ENCODE assay signal across 27 mouse cellular contexts in the genomic region with DNA sequence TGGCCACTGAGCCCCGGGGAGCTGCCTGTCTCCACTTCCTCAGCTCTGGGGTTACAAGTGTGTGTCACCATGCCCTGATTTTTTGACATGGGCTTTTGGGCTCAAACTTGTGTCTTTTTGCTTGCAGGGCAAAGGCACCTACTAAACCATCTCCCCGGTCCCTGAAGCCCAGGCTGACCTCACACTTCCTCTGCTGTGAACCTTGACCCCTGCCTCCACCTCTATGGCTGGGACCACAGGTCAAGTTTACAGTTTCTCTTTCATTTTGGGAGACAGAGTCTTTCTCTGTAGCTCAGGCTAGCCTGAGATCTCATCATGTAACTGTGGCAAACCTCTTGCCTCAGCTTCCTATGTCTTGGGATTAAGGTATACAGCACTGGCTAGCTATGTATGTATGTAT. TPM values are rescaled to one million over a fixed set of nuclear protein-coding genes. Genes with fewer than 3 reads are reported as not detected.
DNase-seq lines count a peak whose midpoint lies in the region; ATAC-seq and TF ChIP-seq lines count a peak whose summit lies in the region.
"Had no signal": no experiment of that assay in that cellular context is flagged by ENCODE, and none has a peak within 500 bp of the region (broad histone marks: within the 10 kb centered on the region; RNA-seq: fewer than 3 reads in every experiment).

No protein-coding gene starts in this region.

- no peaks in the 10 kb centered on the region for H3K9me3 ChIP-seq in liver, embryonic 12.5 days (replicated peaks)
- H3K9me3 ChIP-seq in midbrain, embryonic 11.5 days (ENCODE audit: control insufficient read depth, low read length) = no peaks in the 10 kb centered on the region
- no peaks in the 10 kb centered on the region for H3K9me3 ChIP-seq in midbrain, embryonic 10.5 days (replicated peaks)
- H3K9me3 ChIP-seq: embryonic facial prominence, embryonic 12.5 days; embryonic facial prominence, embryonic 15.5 days; forebrain, embryonic 12.5 days; forebrain, embryonic 15.5 days; heart, embryonic 10.5 days; heart, embryonic 13.5 days had no signal

- no peak for ATAC-seq in liver, embryonic 12.5 days
- no peak for ATAC-seq in midbrain, embryonic 11.5 days (ENCODE audit: low FRiP score)
- ATAC-seq in erythroid progenitor cell, adult 5-6 weeks (replicated peaks; ENCODE audit: low FRiP score, poor library complexity, severe bottlenecking) = no peak
- ATAC-seq: activated CD4-positive, CD25-positive, alpha-beta regulatory T cell, adult 4 months; CD4-positive, CD25-positive, alpha-beta regulatory T cell, adult 4 months; forebrain, embryonic 15.5 days; hindbrain, postnatal 0 days had no signal

- peaks cover 10% of the 10 kb centered on the region for H3K4me1 ChIP-seq in liver, adult 2 months (ENCODE audit: control insufficient read depth, insufficient read depth, low read length)
- peaks cover 4% of the 10 kb centered on the region for H3K4me1 ChIP-seq in liver, embryonic 12.5 days
- no peaks in the 10 kb centered on the region for H3K4me1 ChIP-seq in midbrain, embryonic 11.5 days (ENCODE audit: control insufficient read depth, insufficient read depth, low read length)
- peaks cover 18% of the 10 kb centered on the region for H3K4me1 ChIP-seq in midbrain, embryonic 10.5 days
- H3K4me1 ChIP-seq: forebrain, embryonic 15.5 days had no signal

- H3K36me3 ChIP-seq in liver, adult 2 months (ENCODE audit: control insufficient read depth, insufficient read depth, low read length) = peaks cover 2% of the 10 kb centered on the region; the same call in 1 of the 2 replicates
- no peaks in the 10 kb centered on the region for H3K36me3 ChIP-seq in liver, embryonic 12.5 days
- H3K36me3 ChIP-seq in midbrain, embryonic 11.5 days (ENCODE audit: control insufficient read depth, insufficient read depth, low read length) = no peaks in the 10 kb centered on the region
- H3K36me3 ChIP-seq in midbrain, embryonic 10.5 days = no peaks in the 10 kb centered on the region
- H3K36me3 ChIP-seq: embryonic facial prominence, embryonic 12.5 days; embryonic facial prominence, embryonic 15.5 days; forebrain, embryonic 12.5 days; forebrain, embryonic 15.5 days; heart, embryonic 10.5 days; heart, embryonic 13.5 days had no signal

- H3K27me3 ChIP-seq in liver, adult 2 months (ENCODE audit: control insufficient read depth, insufficient read depth, low read length) = no peaks in the 10 kb centered on the region
- no peaks in the 10 kb centered on the region for H3K27me3 ChIP-seq in liver, embryonic 12.5 days (replicated peaks)
- no peaks in the 10 kb centered on the region for H3K27me3 ChIP-seq in midbrain, embryonic 11.5 days (ENCODE audit: control insufficient read depth, insufficient read depth, low read length)
- no peaks in the 10 kb centered on the region; the same call in 1 of the 2 replicates for H3K27me3 ChIP-seq in midbrain, embryonic 10.5 days (ENCODE audit: low read depth, poor library complexity, severe bottlenecking)
- H3K27me3 ChIP-seq: embryonic facial prominence, embryonic 12.5 days; embryonic facial prominence, embryonic 15.5 days; forebrain, embryonic 12.5 days; forebrain, embryonic 15.5 days; heart, embryonic 13.5 days had no signal

- TF ChIP-seq POLR2A in liver, adult 2 months (IDR thresholded peaks at IDR 0.05; ENCODE audit: extremely low read depth, insufficient read depth, low read length) = no peak

- TF ChIP-seq CTCF in liver, adult 2 months (IDR thresholded peaks at IDR 0.05; ENCODE audit: low read depth, low read length) = no peak

- no peak overlapping the region for H3K9ac ChIP-seq in liver, adult 2 months (ENCODE audit: low read depth, low read length)
- H3K9ac ChIP-seq in liver, embryonic 12.5 days = no peak overlapping the region
- H3K9ac ChIP-seq in midbrain, embryonic 11.5 days (ENCODE audit: low read length) = no peak overlapping the region
- H3K9ac ChIP-seq: embryonic facial prominence, embryonic 12.5 days; embryonic facial prominence, embryonic 15.5 days; forebrain, embryonic 12.5 days; forebrain, embryonic 15.5 days; heart, embryonic 13.5 days; hindbrain, embryonic 14.5 days had no signal

- WGBS in liver, adult 2 months = 13% methylated on average over 2 of the region's 2 CpGs
- WGBS in liver, embryonic 12.5 days (ENCODE audit: insufficient replicate concordance) = 43% methylated on average over 2 of the region's 2 CpGs
- WGBS in midbrain, embryonic 11.5 days = 72% methylated on average over 2 of the region's 2 CpGs
- 62% methylated on average over 2 of the region's 2 CpGs for WGBS in midbrain, embryonic 10.5 days

- no peak overlapping the region for H3K27ac ChIP-seq in liver, adult 2 months (replicated peaks; ENCODE audit: insufficient read depth, low read depth, low read length)
- no peak overlapping the region for H3K27ac ChIP-seq in liver, embryonic 12.5 days
- no peak overlapping the region for H3K27ac ChIP-seq in midbrain, embryonic 11.5 days (ENCODE audit: low read depth, low read length)
- H3K27ac ChIP-seq in midbrain, embryonic 10.5 days (replicated peaks) = no peak overlapping the region
- H3K27ac ChIP-seq: embryonic facial prominence, embryonic 12.5 days; forebrain, embryonic 12.5 days; forebrain, embryonic 15.5 days; heart, adult 2 months; heart, embryonic 10.5 days; heart, embryonic 13.5 days; hindbrain, embryonic 14.5 days; hindbrain, postnatal 0 days had no signal

- H3K4me2 ChIP-seq in liver, embryonic 12.5 days = no peak overlapping the region
- H3K4me2 ChIP-seq in midbrain, embryonic 11.5 days = no peak overlapping the region
- H3K4me2 ChIP-seq: embryonic facial prominence, embryonic 12.5 days; embryonic facial prominence, embryonic 15.5 days; forebrain, embryonic 12.5 days; forebrain, embryonic 15.5 days; heart, embryonic 13.5 days; hindbrain, embryonic 14.5 days had no signal

- H3K4me3 ChIP-seq in liver, adult 2 months (ENCODE audit: insufficient read depth, low read depth, low read length) = no peak overlapping the region
- H3K4me3 ChIP-seq in liver, embryonic 12.5 days = no peak overlapping the region
- no peak overlapping the region for H3K4me3 ChIP-seq in midbrain, embryonic 11.5 days (ENCODE audit: low read depth, low read length)
- no peak overlapping the region for H3K4me3 ChIP-seq in midbrain, embryonic 10.5 days
- H3K4me3 ChIP-seq: embryonic facial prominence, embryonic 12.5 days; embryonic facial prominence, embryonic 15.5 days; forebrain, embryonic 12.5 days; forebrain, embryonic 15.5 days; heart, adult 2 months; heart, embryonic 10.5 days; heart, embryonic 13.5 days had no signal

- DNase-seq in liver, adult 2 months (ENCODE audit: extremely low read depth, low read depth, low spot score) = peak; percentile 61
- DNase-seq in midbrain, embryonic 11.5 days (ENCODE audit: low spot score, missing footprints) = peak; percentile 72
- no peak for DNase-seq in midbrain, embryonic 10.5 days (ENCODE audit: low spot score)
- DNase-seq in induced T-regulatory cell, adult 2 months (ENCODE audit: low read depth) = peak; percentile 50
- no peak for DNase-seq in right cerebral cortex, adult 18-20 months
- DNase-seq: adrenal gland, postnatal 10 days; adrenal gland, postnatal 36 days; cerebellum, adult 18-20 months; cerebellum, adult 9-10 months; cerebellum, postnatal 14 days; gastrocnemius, postnatal 10 days; gastrocnemius, postnatal 36 days; heart, adult 2 months; heart, postnatal 14 days; heart, postnatal 4 days had no signal

- no peaks in the 10 kb centered on the region for H3K79me2 ChIP-seq in liver, adult 2 months (ENCODE audit: control insufficient read depth, insufficient read depth, low read length)

RNA-seq across cellular contexts. Expression of a gene that starts 43.6 kb away (rescaled TPM):
- 13.4 and 18.7 TPM in 2 replicates for total RNA-seq in liver, adult 2 months (2014; rRNA removed)
- 20.0 and 22.2 TPM in 2 replicates for polyA plus RNA-seq in liver, adult 2 months (2012; rRNA removed)
- polyA plus RNA-seq in liver, embryonic 12.5 days (2016; fragmentation: Nextera tagmentation; extraction: Ambion mirVana) = 12.3 and 12.8 TPM in 2 replicates
- 5.9 and 6.0 TPM in 2 replicates for polyA plus RNA-seq in midbrain, embryonic 11.5 days (2014; fragmentation: Nextera tagmentation; extraction: Ambion mirVana)
- 7.2 and 7.8 TPM in 2 replicates for polyA plus RNA-seq in midbrain, embryonic 10.5 days (2016; fragmentation: Nextera tagmentation; extraction: Ambion mirVana)
- total RNA-seq in erythroid progenitor cell, adult 5-6 weeks (2015; ENCODE audit: low replicate concordance) = 9.2 and 9.7 TPM in 2 replicates
- 6.9 and 8.0 TPM in 2 replicates for total RNA-seq in erythroid progenitor cell, adult 5-6 weeks (2017; ENCODE audit: low replicate concordance)

Comparison
In these comparisons a context has a peak if more than half of its experiments do, and no peak if none do; other contexts are left out.
1. DNase-seq: peak in liver, adult 2 months (single experiment), midbrain, embryonic 11.5 days (single experiment) and induced T-regulatory cell, adult 2 months (single experiment); none in midbrain, embryonic 10.5 days (single experiment) and right cerebral cortex, adult 18-20 months (single experiment).